Mouse (Mus musculus) brain, adult 2 months (tissue): Measurements from ENCODE around the gene Zmym2.
"Not testable (repeated sequence)": the region's sequence is repeated elsewhere in the genome, so short reads cannot be mapped to it uniquely, and the experiment has no call there.

Experiments used
- DNase-seq: peaks from one replicate; pipeline ENCODE4 v3.0.0; 2011; ENCODE audit warnings: low read depth, low spot score

Zmym2 gene

DNA sequence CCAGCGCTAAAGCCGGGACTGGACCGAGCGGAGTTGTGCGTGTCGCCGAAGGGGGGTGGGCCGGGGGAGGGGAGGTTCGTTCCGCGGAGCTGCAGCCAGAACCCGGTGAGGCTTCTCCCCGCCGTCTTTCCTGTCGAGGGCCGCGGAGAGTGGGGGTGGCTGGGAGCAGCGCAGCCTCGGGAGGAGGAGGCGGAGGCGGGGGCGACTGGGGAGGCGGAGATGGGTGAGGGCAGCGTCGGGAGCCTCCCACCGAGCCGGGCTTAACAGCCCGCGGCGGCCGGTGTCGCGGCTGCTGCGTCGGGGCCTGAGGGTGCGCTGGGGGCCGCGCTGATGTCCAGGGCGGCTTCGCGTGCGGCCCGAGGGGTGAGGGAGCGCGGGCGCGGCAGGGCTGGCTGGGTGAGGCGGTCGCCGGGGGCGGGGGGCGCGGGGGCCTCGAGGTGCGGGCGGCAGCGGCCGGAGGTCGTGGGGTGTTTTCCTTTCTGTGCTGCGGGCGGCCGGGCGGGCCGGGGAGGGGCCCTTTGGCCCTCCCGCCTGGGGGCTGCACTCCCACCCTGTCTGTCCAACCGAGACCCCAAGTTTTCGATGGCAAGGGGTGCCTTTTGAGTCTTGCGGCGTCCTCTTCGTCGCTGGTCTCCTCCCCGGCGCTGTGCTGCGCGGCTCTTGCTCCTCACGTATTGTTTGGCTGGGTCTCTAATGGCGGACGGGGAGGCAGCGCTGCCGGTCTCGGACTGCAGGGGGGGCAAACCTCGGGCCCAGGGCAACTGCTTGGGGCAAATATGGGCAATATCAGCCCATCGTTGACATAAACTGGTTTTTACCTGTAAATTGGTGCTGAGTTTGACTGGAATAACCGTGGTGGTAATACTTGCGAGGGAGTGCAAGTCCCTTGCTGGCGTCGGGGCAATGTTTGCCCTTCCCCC lies at the start of gene Zmym2:
TSS of gene Zmym2 (plus strand) at position 60 of the 920 bp plus-strand sequence.
- DNase-seq = peak; percentile 78

DNA sequence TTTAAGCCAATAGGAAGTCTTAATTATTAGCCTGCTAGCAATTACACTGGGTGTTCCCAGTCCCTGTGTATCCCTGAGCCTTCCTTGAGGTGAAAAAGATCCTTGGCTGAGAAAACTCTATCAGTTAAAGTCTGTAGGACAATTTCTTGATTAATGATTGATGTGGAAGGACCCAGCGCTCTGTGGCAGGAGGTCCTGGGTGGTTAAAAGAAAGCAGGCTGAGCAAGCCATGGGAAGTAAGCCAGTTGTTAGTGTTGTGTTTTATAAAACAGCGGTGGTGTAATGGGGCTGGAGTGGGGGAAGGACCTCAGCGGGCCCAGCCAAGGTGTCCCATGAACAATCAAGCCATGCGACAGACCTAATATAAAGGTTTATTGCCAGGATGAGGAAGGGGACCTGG lies 42.4 kb upstream of the Zmym2 start:
- no peak for DNase-seq

DNA sequence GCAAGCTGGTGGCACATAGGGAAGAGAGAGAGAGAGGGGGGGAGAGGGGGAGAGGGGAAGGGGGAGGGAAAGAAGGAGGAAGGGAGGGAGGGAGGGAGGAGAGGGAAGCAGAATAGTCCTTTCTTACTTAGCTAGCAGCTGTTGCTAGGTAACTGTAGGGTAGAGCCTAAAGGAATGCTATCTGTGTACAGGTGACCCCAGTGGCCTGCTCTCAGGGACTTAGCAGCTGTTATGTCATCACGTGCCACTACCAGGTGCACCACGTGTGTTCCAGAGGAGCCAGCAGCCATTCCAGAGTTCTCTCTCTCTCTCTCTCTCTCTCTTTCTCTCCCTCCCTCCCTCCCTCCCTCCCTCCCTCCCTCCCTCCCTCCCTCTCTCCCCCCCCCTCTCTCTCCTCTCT lies 41.9 kb upstream of the Zmym2 start:
- no peak for DNase-seq

DNA sequence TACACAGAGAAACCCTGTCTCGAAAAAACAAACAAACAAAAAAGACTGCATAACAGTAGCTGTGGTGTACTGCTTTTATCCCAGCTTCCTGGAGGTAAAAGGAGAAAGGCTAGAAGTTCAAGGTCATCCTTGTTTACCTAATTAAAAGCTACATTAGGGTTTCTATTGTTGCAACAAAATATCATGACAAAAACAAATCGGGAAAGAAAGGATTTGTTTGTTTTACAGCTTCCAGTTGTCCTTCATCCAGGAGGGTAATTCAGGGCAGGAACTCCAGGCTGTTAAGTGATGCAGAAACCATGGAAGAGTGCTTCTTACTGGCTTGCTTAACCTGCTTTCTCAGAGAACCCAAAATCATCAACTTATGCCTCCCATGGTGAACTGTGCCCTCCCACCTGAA lies 38.1 kb upstream of the Zmym2 start:
- DNase-seq = no peak

GRCm38 (mm10) chr14:56849681-56850080 lies 36.8 kb upstream of the Zmym2 start:
- DNase-seq = peak; percentile 5

DNA sequence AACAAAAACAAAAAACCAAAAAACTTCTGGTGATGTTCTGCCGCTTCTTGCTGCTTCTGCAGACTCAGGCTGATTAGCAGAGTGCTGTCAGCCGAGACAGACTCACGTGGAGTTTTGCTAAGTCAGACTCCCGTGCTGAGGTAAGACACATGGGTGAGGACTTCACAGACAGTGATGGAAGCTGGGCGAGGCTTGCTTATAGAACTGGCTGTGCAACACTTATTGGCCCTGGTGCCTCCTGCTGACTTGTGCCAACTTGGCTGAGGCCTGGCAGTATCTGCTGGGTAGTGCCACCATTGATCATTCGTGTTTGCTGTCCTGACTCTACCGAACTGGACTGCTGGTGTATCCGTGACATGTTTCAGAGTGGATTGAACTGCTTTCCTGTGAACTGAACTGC lies 22.4 kb upstream of the Zmym2 start:
- DNase-seq = no peak

DNA sequence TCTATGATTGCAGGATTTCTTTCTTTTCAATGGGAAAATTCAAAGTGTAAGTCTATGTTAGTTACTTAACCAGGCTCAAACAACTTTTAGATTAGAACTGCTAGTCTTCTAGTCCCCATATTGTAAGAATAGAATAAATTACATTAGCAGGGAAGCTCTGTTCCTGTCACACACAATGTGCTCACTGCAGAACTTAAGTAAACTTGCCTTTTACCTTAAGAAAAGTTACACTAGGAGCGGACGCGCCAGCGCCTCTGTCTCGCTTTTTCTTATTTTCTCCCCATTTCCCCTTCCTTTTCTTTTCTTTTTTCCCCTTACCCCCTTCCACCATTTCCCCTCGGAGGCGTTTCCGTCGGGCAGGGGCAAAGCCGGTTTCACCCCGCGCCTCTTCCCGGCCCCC lies 21.8 kb upstream of the Zmym2 start:
- no peak for DNase-seq

- DNase-seq = not testable (repeated sequence)
Observed at GRCm38 (mm10) chr14:56865112-56865511, 21.3 kb upstream of the Zmym2 start.

DNA sequence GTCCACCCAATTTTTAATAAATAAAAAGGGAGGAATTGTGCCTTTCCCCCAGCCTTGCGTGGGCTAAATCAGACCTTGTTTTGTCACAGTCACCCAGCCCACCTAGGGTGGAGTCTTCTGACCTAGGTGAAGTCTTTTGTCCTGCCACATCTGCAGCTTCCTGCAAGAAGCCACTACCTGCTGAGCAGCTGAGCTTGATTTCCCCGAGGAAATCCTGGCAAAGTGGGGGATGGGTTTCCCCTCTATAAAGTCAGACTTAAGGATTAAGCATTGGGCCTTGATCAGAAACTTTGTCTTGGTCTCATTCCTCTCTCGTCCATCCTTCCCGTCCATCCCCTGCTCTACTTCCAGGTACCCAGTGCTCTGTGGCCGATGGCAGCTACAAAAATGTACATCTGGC lies 12.9 kb upstream of the Zmym2 start:
- no peak for DNase-seq

DNA sequence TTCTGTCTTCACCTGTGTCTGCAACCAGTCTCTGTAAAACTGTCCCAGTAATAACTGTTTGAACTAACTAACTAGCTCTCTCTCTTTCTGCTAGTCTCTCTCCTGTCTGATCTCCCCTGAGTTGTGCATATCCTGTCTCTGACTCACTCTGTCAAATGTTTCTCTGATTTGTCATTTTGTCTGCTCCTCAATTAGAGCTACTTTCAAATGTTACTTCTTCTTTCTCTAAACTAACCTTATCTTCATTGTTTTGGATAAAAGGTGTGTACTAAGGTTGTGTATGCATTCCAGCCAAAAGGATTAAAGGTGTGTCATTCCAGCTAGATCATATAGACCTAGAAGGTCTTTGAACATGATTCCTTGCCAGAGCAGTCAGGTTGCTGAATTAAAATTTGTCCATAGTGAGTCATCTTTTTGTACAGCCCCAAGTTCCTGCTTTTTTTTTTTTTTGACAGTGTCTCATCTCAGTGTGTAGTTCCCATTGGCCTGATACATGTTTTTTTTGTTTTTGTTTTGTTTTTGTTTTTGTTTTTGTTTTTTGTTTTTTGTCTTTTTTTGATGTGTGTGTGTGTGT lies 10.8 kb upstream of the Zmym2 start:
- no peak for DNase-seq

DNA sequence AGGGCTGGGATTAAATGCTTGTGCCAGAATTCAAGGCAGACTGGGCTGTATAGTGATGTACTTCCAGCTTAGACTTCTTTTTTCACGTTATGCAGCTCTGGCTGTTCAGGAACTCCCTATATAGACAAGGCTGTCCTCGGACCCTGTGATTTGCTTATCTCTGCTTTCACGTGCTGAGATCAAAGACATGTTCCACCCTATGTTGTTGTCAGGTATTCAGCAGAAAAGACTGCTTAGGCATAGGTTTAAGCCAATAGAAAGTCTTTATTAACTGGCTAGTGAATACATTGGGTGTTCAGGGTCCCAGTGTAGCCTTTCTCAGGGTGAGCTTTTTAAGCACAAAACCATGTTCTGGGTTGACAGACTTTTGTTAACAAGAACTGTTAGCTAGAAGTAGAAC lies 5.2 kb upstream of the Zmym2 start:
- DNase-seq = no peak

- no peak for DNase-seq
Observed at GRCm38 (mm10) chr14:56883431-56883830, 3.0 kb upstream of the Zmym2 start.

DNA sequence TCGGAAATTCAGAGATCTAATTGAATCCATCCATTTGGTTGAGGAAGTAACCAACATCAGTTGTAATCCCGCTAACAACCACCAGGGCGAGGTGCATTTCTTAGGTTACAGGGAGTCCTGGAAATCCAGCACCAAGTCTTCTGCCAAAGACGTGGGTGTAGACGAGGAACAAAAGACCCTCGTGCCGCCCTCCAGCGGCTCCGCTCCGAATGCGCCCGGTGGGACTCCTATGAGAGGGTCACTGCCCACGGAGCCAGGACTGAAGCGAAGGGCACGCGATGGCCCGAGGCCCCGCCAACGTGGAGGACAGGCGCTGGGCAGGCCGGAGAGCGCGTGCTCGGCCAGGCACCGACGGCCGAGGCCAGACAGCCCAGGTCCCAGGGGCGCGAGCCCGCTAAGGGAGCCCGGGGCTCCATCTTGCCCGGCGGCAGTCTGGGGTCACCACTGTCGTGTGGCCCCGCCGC lies 1.1 kb upstream of the Zmym2 start:
- DNase-seq = peak; percentile 91

DNA sequence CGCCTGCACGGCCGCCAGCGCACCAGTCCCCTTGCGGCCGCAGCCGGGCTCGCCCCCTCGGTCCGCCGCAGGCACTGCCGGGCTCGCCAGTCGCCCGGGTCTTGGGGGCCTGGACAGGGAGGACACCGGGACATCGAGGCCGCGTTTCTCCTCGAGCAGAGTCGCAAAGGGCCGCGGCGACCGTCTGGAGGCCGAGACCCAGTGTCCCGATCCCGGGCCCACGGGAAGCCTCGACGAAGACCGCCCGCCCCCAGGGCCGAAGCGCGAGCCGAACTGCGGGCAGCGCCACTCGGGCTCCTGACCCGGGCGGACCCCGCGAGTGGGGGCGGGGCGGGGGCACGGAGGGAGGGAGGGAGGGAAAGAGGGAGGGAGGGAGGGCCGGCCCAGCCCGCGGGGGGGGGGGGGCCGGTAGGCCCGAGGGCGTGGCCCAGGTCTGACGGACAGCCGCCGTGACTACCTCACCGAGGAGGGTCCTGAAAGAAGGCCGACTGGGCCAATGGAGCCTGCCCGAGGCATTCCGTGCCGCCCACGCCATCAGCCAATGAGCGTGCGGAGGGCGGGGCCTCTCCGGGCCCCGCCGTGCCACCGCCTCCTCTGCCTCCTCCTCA lies 363 bp upstream of the Zmym2 start:
- peak; percentile 89 for DNase-seq

GRCm38 (mm10) chr14:56887514-56887880 lies 1.0 kb downstream of the Zmym2 start:
- no peak for DNase-seq

DNA sequence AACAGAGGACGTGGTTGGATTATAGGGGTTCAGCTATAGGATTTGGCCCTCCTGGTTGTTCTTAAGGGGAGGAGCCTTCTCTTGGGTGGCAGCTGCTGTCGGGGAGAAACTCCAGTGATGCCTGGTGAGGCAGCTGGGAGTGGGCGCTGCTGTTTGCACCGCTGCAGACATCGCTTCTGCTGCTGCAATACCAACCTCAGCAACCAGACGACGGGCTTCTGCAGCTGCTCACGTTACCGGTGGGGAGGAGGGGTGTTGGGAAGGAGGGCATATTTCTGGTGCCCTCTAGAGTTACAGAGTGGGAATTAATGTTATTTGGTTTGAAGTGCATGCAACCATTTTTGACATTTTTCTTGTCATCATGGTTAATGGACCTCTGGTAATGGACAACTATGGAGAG lies 1.4 kb downstream of the Zmym2 start:
- DNase-seq = peak; percentile 94

- DNase-seq = no peak
Observed at GRCm38 (mm10) chr14:56888416-56888815, 2.0 kb downstream of the Zmym2 start.

DNA sequence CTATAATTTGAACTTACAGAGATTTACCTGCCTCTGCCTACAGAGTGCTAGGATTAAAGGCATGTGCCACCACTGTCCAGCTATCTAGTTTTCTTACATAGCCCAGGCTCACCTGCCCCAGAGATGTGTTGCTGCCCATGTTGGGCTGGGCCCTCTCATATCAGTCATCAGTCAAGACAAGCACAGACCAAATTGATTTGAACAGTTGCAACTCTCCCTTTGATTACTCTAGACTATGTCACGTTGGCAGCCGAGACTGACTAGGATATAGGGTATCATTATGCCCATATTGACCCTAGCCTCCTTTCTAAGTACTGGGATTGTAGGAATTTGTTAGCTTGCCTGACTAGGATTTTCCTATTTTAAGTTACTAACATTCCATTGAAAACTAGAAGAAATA lies 8.0 kb downstream of the Zmym2 start:
- no peak for DNase-seq

DNA sequence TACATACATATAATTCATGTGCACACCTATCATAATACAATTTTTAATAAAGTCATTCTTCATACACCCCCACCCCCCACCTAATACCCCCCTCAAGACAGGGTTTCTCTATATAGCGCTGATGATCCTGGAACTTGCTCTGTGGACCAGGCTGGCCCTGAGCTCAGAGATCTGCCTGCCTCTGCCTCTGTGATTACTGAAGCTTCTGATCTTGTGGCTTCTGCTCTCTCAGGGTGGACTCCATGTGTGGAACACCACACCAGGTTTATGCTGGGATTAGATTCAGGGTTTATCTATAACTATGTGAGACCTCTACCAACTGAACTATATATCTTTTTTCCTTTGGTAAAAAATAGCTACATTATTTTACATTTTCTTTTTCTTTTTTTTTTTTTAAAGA lies 10.1 kb downstream of the Zmym2 start:
- no peak for DNase-seq

- no peak for DNase-seq
Observed at GRCm38 (mm10) chr14:56897475-56897874, 11.0 kb downstream of the Zmym2 start.

DNA sequence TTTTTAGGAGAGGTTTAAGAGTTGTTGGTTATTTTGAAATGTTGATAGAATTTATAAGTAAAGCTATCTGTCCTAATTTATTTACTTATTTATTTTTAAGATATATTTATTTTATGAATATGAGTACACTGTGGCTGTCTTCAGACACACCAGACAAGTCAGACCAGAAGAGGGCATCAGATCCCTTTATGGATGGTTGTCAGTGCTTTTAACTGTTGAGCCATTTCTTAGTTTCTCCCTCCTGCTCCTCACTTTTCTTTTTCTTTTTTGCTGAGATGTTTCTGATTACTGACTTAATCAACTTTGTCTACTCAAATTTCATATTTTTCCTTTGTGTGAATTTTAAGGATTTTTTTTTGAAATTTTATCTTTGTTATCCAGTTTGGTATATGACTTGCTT lies 13.2 kb downstream of the Zmym2 start:
- DNase-seq = no peak

DNA sequence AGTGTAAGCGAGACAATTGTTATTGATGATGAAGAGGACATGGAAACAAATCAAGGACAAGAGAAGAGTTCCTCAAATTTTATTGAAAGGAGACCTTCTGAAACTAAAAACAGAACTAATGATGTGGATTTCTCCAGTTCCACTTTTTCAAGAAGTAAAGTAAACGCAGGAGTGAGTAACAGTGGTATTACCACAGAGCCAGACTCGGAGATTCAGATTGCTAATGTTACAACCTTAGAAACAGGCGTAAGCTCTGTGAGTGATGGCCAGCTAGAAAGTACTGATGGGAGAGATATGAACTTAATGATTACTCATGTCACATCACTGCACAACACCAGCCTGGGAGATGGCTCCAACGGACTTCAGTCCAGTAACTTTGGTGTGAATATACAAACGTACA lies 16.6 kb downstream of the Zmym2 start:
- DNase-seq = no peak

DNA sequence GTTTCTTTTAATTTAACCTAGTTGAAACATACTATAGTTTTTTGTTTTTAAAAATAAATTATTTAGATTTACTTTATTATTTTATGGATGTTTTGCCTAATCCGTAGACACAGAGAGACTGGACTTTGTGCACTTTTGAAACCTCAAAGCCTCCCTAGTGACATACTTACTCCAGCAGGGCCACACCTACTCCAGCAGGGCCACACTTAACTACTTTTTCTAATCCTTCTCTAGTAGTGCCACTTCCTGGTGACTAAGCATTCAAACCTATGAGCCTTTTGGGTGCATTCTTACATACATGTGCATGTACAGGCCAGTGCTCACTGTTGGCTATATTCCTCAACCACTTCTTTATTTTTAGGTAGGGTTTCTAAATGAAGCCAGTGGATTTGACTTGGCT lies 19.2 kb downstream of the Zmym2 start:
- DNase-seq = no peak
